Mouse (Mus musculus) adrenal gland, postnatal 36 days (tissue): ENCODE results near the gene Setd7. TPM values are rescaled to one million over a fixed set of nuclear protein-coding genes. Genes with fewer than 3 reads are reported as not detected.
A peak's percentile ranks its signal among the peaks of the same experiment; 100 is the strongest.
"Not testable (repeated sequence)": the region's sequence is repeated elsewhere in the genome, so short reads cannot be mapped to it uniquely, and the experiment has no call there.

ENCODE experiments used
- DNase-seq, 2 experiments: peaks; one replicate each; pipeline ENCODE4 v3.0.0; 2021; ENCODE audit warnings: mixed read lengths in 1 of 2
- long read RNA-seq, 2 experiments: library from polyadenylated mRNA; stranded (forward); transcript quantifications; one replicate each; pipeline ENCODE4 v2.0.0; 2021; ENCODE audit warnings: borderline sequencing depth in 2 of 2
- total RNA-seq, 2 experiments: library from RNA; stranded (reverse); gene quantifications; 2 replicates each; pipeline ENCODE4 v1.2.3; 2021

Gene Setd7
- total RNA-seq = 10 to 100 TPM; 50.6 to 52.8 TPM
- long read RNA-seq, experiment 1, full-length matches to known transcripts = 1 of 14 reads
- long read RNA-seq, experiment 1, partial matches to known transcripts = 0 of 14 reads
- long read RNA-seq, experiment 1, other reads (novel, unspliced or antisense) = 13 of 14 reads
- long read RNA-seq, experiment 2, partial matches to known transcripts = 0 of 4 reads
- long read RNA-seq, experiment 2, other reads (novel, unspliced or antisense) = 4 of 4 reads

DNA sequence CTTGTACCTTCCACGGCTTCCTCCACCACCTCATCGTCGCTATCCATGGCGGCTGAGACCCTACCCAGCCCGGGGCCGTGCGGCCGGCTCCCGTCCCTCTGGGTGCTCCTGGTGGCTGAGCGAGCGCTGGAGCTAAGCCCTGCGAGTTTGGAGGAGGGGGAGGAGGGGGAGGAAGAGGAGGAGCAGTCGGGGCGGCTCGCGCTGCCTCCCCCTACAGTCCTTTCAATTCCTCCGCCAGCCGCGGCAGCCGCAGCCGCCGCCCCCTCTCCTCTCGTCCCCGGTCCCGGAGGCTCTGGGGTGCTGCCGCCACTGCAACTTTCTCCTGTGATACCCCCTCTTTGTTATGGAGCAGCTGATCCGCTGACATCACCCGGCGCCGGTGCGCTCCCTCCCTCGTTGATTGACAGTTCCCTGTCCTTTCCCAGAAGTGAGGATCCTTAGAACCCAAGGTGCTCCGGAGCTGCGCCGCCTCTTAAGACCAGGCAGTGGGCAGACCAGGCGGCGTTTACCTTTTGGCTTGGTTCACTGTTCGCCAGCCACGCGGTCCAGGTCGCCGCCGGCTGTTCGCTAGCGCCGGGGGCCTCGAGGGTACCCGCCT lies at the start of gene Setd7:
TSS of gene Setd7 (minus strand) at position 369 of the 598 bp plus-strand sequence.
- DNase-seq = peak; percentile 81 to 88

DNA sequence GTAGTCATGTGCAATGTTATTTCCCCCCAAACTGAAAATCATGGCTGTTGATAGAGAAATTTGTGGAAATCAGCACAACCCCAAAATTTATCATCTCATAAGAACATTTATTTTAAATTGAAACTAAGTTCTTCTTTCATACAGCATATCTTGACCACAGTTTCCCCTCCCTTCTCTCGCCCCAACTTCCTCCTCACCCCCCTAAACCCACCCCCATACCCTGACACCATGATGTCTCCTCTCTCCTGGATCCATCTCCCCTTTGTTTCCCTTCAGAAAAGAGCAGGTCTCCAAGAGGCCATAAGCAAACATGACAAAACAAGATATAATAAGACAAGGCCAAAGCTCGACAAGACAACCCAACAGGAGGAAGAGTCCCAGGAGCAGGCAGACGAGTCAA lies 43.8 kb upstream of the Setd7 start:
- no peak for DNase-seq

GRCm38 (mm10) chr3:51603705-51604291 lies 43.1 kb upstream of the Setd7 start:
- peak in 1 of 2 experiments; percentile 34 for DNase-seq

- no peak for DNase-seq
Observed at GRCm38 (mm10) chr3:51601461-51601860, 40.8 kb upstream of the Setd7 start.

DNA sequence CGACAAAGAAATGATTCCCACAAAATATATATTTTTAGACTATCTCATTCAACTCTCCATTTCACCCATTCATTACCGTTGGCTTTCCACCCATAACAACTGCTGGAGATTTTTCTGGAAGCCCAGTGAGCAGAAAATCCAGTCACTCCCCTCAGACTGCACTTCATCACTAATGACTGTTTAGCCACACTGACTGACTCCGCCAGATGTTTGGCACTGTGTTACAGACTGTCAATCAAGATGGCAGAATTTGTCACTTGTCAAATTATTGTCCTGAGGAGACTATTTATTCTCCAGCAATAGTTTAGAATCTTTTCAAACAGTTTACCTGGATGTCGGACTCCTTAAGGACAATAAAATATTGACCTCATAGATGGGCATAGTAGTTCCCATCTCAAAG lies 40.0 kb upstream of the Setd7 start:
- no peak for DNase-seq

- DNase-seq = no peak
Observed at GRCm38 (mm10) chr3:51599057-51599630, 38.5 kb upstream of the Setd7 start.

- peak in 1 of 2 experiments; percentile 42 for DNase-seq
Observed at GRCm38 (mm10) chr3:51596538-51596937, 35.9 kb upstream of the Setd7 start.

DNA sequence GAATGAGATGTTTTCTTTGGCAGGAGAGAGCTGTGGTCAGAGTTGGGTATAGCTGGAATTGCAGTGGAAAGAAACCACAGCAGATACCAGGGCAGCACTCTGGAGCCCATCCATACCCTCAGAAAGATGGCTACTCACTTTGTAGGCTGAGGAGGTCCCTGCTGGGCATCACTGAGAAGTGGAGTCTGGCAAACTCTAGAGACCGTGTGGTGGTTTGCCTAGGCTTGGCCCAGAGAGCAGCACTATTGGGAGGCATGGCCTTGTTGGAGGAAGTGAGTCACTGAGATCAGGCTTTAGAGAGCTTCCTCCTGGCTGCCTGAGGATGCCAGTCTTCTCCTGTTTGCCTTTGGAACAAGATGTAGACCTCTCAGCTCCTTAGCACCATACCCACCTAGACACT lies 32.8 kb upstream of the Setd7 start:
- DNase-seq = peak in 1 of 2 experiments; percentile 14

- no peak for DNase-seq
Observed at GRCm38 (mm10) chr3:51591591-51591990, 30.9 kb upstream of the Setd7 start.

GRCm38 (mm10) chr3:51590207-51590892 lies 29.7 kb upstream of the Setd7 start:
- no peak for DNase-seq

- DNase-seq = no peak
Observed at GRCm38 (mm10) chr3:51587697-51588262, 27.1 kb upstream of the Setd7 start.

- peak; percentile 82 to 86 for DNase-seq
Observed at GRCm38 (mm10) chr3:51583574-51584391, 23.1 kb upstream of the Setd7 start.

DNA sequence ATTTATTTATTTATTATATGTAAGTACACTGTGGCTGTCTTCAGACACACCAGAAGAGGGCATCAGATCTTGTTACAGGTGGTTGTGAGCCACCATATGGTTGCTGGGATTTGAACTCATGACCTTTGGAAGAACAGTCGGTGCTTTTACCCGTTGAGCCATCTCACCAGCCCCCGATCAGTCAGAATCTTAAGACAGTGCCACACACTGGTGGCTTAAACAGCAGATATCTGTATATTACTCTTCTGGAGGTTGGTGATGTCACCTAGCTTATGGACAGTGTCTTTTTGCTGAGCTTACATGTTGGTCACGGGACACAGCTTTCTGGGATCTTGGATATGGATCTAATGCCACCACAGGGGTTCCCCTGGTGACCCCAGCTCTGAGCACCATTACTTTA lies 18.6 kb upstream of the Setd7 start:
- DNase-seq = not testable (repeated sequence)

DNA sequence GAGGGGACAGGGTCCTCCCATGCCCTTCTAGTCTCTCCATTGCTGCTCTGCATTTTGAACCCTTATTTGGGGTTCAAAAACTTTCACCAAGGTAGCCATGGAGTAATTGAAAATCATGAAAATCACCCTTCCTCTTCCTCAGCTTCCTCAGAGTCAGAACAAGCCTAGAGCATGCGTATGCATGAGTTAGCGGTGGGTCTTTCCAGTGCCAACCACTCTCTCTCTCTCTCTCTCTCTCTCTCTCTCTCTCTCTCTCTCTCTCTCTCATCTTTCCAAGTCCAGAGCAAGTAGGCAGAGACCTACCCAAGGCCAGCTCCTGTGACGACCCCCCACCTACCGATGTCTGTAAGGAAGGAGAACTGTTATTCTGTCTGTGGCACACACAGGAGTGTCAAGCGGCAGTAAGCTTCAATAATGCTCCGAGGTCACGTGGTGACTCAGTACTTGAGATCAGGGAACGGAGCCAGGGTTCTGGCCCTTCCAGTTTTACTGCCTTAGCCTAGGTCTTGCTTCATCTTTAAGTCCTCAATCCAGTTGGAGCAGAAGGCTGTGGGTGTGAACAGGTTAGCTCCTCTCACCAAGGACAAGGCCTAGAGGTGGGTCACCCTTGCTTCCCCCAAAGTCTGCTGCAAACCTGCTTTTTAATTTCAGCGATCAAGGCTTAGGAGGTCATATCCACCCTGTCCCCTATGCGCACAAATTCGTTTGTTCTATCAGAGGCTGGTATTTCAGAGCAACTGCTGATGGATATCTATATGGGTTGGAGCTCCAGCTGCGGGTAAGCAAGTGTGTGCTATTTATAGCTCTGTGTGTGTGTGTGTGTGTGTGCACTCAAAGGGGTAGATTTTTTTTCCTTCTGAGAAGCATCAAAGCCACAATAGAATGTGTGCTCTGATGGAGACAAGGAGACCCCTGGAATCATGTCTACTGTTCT lies 17.4 kb upstream of the Setd7 start:
- DNase-seq = peak; percentile 77 to 78

DNA sequence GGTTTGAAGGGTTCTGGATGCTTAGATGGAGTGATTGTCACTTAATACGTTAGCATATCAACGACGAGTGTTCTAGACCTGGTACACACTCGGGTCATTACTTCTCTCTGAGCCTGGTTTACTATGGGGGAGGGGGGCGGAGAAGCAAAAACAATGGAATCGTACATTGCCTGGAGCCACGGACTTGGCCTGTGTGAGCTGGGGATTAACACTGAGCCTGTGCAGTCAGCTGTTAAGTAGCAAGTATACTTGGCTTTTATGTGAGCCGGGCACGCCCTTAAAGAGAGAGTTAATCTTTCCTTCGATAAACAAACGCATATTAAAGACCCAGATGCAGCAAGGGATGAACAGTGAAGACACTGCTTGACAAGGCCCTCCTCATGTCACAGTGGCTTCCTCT lies 16.7 kb upstream of the Setd7 start:
- DNase-seq = no peak

- no peak for DNase-seq
Observed at GRCm38 (mm10) chr3:51573915-51574314, 13.2 kb upstream of the Setd7 start.

GRCm38 (mm10) chr3:51570200-51570599 lies 9.5 kb upstream of the Setd7 start:
- DNase-seq = no peak

DNA sequence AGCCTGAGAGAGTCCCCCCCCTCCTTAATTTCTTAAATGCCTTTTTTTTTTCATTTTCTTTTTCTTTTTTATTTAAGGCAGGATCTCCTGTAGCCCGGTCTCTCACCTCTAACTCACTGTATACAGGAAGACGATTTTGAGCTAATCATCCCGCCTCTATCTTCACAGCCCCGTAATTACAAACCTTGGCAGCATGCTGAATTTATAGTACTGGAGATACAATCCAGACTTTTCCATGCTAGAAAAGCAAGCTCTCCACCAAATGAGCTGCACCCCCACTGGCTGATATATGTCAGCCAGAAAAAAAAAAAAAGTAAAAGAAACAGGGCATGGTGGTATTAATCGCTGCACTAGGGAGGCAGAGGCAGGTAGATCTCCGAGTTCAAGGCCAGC lies 1.3 kb upstream of the Setd7 start:
- no peak for DNase-seq

DNA sequence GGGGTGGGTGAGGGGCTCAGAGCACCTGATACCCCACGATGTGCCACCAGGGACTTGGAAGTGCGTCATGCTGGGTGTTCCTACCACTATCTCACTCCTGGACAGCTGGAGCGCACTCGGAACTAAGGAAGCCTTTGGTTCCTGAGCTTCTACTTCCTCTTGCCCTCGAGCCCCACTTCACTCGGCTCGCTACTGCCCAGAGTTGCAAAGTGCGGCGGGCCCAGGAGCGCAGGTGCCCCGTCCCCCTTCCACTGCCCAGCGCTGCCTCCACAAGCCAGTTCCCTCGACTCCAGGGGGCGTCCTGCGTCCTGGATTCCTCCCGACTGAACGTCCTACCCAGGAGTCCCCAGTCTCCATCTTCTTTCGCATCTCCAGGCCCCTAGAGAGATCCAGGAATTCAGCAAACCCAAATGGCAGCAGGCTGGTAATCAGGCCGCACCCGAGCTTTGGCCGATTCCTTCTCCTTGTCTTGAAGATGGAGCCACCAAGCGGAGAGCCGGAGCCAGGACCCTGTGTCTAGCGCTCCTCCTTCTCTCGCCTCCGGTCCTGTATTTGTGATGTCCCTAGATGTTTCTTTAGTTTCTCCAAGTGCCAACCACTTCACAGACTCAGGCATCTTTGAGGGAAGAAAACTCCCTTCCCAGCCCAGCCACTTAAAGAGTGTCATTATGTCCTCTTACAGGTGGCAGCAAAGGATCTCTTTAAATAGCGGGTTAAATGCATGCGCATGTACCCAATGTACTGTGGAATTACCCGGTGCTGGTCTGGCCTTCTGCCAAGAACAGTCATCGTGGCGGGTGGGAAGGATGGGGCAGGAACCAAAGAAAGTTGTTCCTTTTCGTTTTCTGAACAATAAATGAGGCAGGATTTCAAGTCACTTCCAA lies 672 bp upstream of the Setd7 start:
- DNase-seq = peak; percentile 65 to 76
